In genomic region chr16:18342650-18343570, GRCm38 (mm10) we compare ENCODE assay signal across 8 mouse cellular contexts. TPM values are rescaled to one million over a fixed set of nuclear protein-coding genes. Genes with fewer than 3 reads are reported as not detected.
A peak's percentile ranks its signal among the peaks of the same experiment; 100 is the strongest.
DNase-seq lines count a peak whose midpoint lies in the region; ATAC-seq and TF ChIP-seq lines count a peak whose summit lies in the region.

No protein-coding gene starts in this region.

- no peak for DNase-seq in left cerebral cortex, adult 2 months (ENCODE audit: extremely low spot score in 1 of 2, low spot score in 2 of 2)
- DNase-seq in left cerebral cortex, adult 11 months (ENCODE audit: low spot score): no peak
- DNase-seq in adipocyte (ENCODE audit: low spot score): peak; percentile 31
- DNase-seq in kidney, adult 2 months: peak; percentile 52
- no peak for DNase-seq in midbrain, embryonic 14.5 days
- no peak for DNase-seq in left cerebral cortex, postnatal 4 days
- DNase-seq in embryo, embryonic 10 days (ENCODE audit: low spot score): no peak

- H3K9ac ChIP-seq in forebrain, embryonic 16.5 days (replicated peaks; ENCODE audit: low read depth, low read length): peak overlapping the region; percentile 73
- peak overlapping the region; percentile 67 for H3K9ac ChIP-seq in midbrain, embryonic 14.5 days (replicated peaks; ENCODE audit: low read length)

- TF ChIP-seq POLR2A in kidney, adult 2 months (IDR thresholded peaks at IDR 0.05; ENCODE audit: low read depth, low read length): no peak

- H3K4me3 ChIP-seq in left cerebral cortex, adult 2 months: peak overlapping the region; percentile 64
- H3K4me3 ChIP-seq in forebrain, embryonic 16.5 days (replicated peaks; ENCODE audit: low read length): peak overlapping the region; percentile 75
- H3K4me3 ChIP-seq in kidney, adult 2 months (ENCODE audit: insufficient read depth, low read depth, low read length): peak overlapping the region; percentile 86
- peak overlapping the region; percentile 60 for H3K4me3 ChIP-seq in midbrain, embryonic 14.5 days (replicated peaks; ENCODE audit: low read depth, low read length)

- H3K4me1 ChIP-seq in forebrain, embryonic 16.5 days (replicated peaks; ENCODE audit: control insufficient read depth, insufficient read depth, low read length): peaks cover 37% of the 10 kb centered on the region
- peaks cover 10% of the 10 kb centered on the region; the same call in 1 of the 2 replicates for H3K4me1 ChIP-seq in kidney, adult 2 months (ENCODE audit: control insufficient read depth, insufficient read depth, low read length)
- peaks cover 24% of the 10 kb centered on the region for H3K4me1 ChIP-seq in midbrain, embryonic 14.5 days (ENCODE audit: control insufficient read depth, insufficient read depth, low read length)

- H3K36me3 ChIP-seq in forebrain, embryonic 16.5 days (ENCODE audit: control insufficient read depth, insufficient read depth): no peaks in the 10 kb centered on the region
- H3K36me3 ChIP-seq in kidney, adult 2 months (ENCODE audit: control insufficient read depth, insufficient read depth, low read length): no peaks in the 10 kb centered on the region; the same call in 1 of the 2 replicates
- H3K36me3 ChIP-seq in midbrain, embryonic 14.5 days (ENCODE audit: control insufficient read depth, insufficient read depth, low read length): peaks cover 5% of the 10 kb centered on the region; the same call in 1 of the 2 replicates

- no peak for TF ChIP-seq CTCF in left cerebral cortex, adult 2 months (IDR thresholded peaks at IDR 0.05)
- TF ChIP-seq CTCF in kidney, adult 2 months (conservative IDR thresholded peaks at IDR 0.05; ENCODE audit: insufficient read depth, insufficient read length, low read depth, low read length): no peak

- peak overlapping the region; percentile 75 for H3K4me2 ChIP-seq in forebrain, embryonic 16.5 days (ENCODE audit: low read length)
- H3K4me2 ChIP-seq in midbrain, embryonic 14.5 days (ENCODE audit: low read length): peak overlapping the region; percentile 76

- no peaks in the 10 kb centered on the region for H3K27me3 ChIP-seq in forebrain, embryonic 16.5 days (replicated peaks; ENCODE audit: control insufficient read depth, insufficient read depth, low read length)
- H3K27me3 ChIP-seq in kidney, adult 2 months (replicated peaks; ENCODE audit: control insufficient read depth, insufficient read depth, low read length): no peaks in the 10 kb centered on the region
- no peaks in the 10 kb centered on the region for H3K27me3 ChIP-seq in midbrain, embryonic 14.5 days (ENCODE audit: control insufficient read depth, insufficient read depth, low read length)

- intact Hi-C loops in left cerebral cortex, adult 2 months (cut with DNase I): no loop called here
- intact Hi-C loops in left cerebral cortex, postnatal 4 days (cut with DNase I): no loop called here

- WGBS in forebrain, embryonic 16.5 days: 43% methylated on average over 9 of the region's 9 CpGs
- WGBS in kidney, adult 2 months: 22% methylated on average over 9 of the region's 9 CpGs
- 42% methylated on average over 9 of the region's 9 CpGs for WGBS in midbrain, embryonic 14.5 days

- no peaks in the 10 kb centered on the region for H3K9me3 ChIP-seq in forebrain, embryonic 16.5 days (ENCODE audit: control insufficient read depth, low read length)
- H3K9me3 ChIP-seq in midbrain, embryonic 14.5 days (ENCODE audit: control insufficient read depth, low read length): no peaks in the 10 kb centered on the region

- ATAC-seq in forebrain, embryonic 16.5 days: no peak
- no peak for ATAC-seq in midbrain, embryonic 14.5 days (ENCODE audit: low FRiP score, low TSS enrichment)

- H3K27ac ChIP-seq in left cerebral cortex, adult 2 months: peak overlapping the region; percentile 89
- H3K27ac ChIP-seq in forebrain, embryonic 16.5 days (ENCODE audit: low read length): no peak overlapping the region
- peak overlapping the region; percentile 71 for H3K27ac ChIP-seq in kidney, adult 2 months (ENCODE audit: insufficient read depth, low read depth, low read length)
- H3K27ac ChIP-seq in midbrain, embryonic 14.5 days (replicated peaks; ENCODE audit: low read depth, low read length): peak overlapping the region; percentile 53

RNA-seq across cellular contexts. Expression of gene Tango2, which starts 5.0 kb away (rescaled TPM):
- 100 to 1,000 TPM; 154 to 158 TPM for total RNA-seq in left cerebral cortex, adult 2 months (2021)
- 74.9 and 86.8 TPM in 2 replicates for polyA plus RNA-seq in forebrain, embryonic 16.5 days (2015; fragmentation: Nextera tagmentation; extraction: Ambion mirVana)
- 147 and 158 TPM in 2 replicates for polyA plus RNA-seq in kidney, adult 2 months (2012; rRNA removed)
- 70.0 TPM in 2 replicates for polyA plus RNA-seq in midbrain, embryonic 14.5 days (2014; fragmentation: Nextera tagmentation; extraction: Ambion mirVana)
- total RNA-seq in left cerebral cortex, postnatal 4 days (2021): 10 to 100 TPM; 75.0 to 84.7 TPM

RNA-seq across cellular contexts. Expression of gene Arvcf, which starts 5.1 kb away (rescaled TPM):
- 10 to 100 TPM; 39.1 to 50.4 TPM for total RNA-seq in left cerebral cortex, adult 2 months (2021)
- polyA plus RNA-seq in forebrain, embryonic 16.5 days (2015; fragmentation: Nextera tagmentation; extraction: Ambion mirVana): 58.6 and 67.8 TPM in 2 replicates
- polyA plus RNA-seq in kidney, adult 2 months (2012; rRNA removed): 94.2 and 98.5 TPM in 2 replicates
- polyA plus RNA-seq in midbrain, embryonic 14.5 days (2014; fragmentation: Nextera tagmentation; extraction: Ambion mirVana): 70.2 and 70.4 TPM in 2 replicates
- 10 to 100 TPM; 74.7 to 80.3 TPM for total RNA-seq in left cerebral cortex, postnatal 4 days (2021)

RNA-seq across cellular contexts. Expression of gene Dgcr8, which starts 53.9 kb away (rescaled TPM):
- total RNA-seq in left cerebral cortex, adult 2 months (2021): 10 to 100 TPM; 41.1 to 41.8 TPM
- polyA plus RNA-seq in forebrain, embryonic 16.5 days (2015; fragmentation: Nextera tagmentation; extraction: Ambion mirVana): 39.2 and 40.8 TPM in 2 replicates
- 11.9 and 13.2 TPM in 2 replicates for polyA plus RNA-seq in kidney, adult 2 months (2012; rRNA removed)
- 32.7 and 40.0 TPM in 2 replicates for polyA plus RNA-seq in midbrain, embryonic 14.5 days (2014; fragmentation: Nextera tagmentation; extraction: Ambion mirVana)
- 10 to 100 TPM; 55.6 to 58.4 TPM for total RNA-seq in left cerebral cortex, postnatal 4 days (2021)

Comparison
In these comparisons a context has a peak if more than half of its experiments do, and no peak if none do; other contexts are left out.
1. DNase-seq: peak in adipocyte (single experiment) and kidney, adult 2 months (single experiment); none in left cerebral cortex, adult 2 months (0 of 2), left cerebral cortex, adult 11 months (single experiment), midbrain, embryonic 14.5 days (single experiment), left cerebral cortex, postnatal 4 days (single experiment) and embryo, embryonic 10 days (single experiment).
2. Peak in every context shown above with its lines, with median percentiles within 50 percentile points of each other: H3K4me3 ChIP-seq.